Mouse (Mus musculus) layer of hippocampus, postnatal 25 days (tissue): ENCODE data around the gene 4931429L15Rik. TPM values are rescaled to one million over a fixed set of nuclear protein-coding genes. Genes with fewer than 3 reads are reported as not detected.
"Not testable (repeated sequence)": the region's sequence is repeated elsewhere in the genome, so short reads cannot be mapped to it uniquely, and the experiment has no call there.

Experiments
- DNase-seq, 2 experiments: peaks; one replicate each; pipeline ENCODE4 v3.0.0; 2022; ENCODE audit warnings: mixed read lengths in 2 of 2, low spot score in 1 of 2; ENCODE audit errors: extremely low spot score in 1 of 2
- total RNA-seq, 2 experiments: library from RNA; stranded (reverse); gene quantifications; 2 replicates each; pipeline ENCODE4 v1.2.3; 2021

Gene 4931429L15Rik
- not detected for total RNA-seq

- not testable (repeated sequence) for DNase-seq
These were observed at the start of gene 4931429L15Rik for GRCm38 (mm10) chr9:46319886-46320285. Gene 4931429L15Rik, minus strand, starts transcription at chr9:46319986.

- no peak for DNase-seq
These were observed 42.7 kb upstream of the 4931429L15Rik start for GRCm38 (mm10) chr9:46362459-46362858.

GRCm38 (mm10) chr9:46361461-46362111 lies 41.8 kb upstream of the 4931429L15Rik start:
- DNase-seq: no peak

GRCm38 (mm10) chr9:46353992-46354391 lies 34.2 kb upstream of the 4931429L15Rik start:
- peak; percentile 37 to 59 for DNase-seq

DNA sequence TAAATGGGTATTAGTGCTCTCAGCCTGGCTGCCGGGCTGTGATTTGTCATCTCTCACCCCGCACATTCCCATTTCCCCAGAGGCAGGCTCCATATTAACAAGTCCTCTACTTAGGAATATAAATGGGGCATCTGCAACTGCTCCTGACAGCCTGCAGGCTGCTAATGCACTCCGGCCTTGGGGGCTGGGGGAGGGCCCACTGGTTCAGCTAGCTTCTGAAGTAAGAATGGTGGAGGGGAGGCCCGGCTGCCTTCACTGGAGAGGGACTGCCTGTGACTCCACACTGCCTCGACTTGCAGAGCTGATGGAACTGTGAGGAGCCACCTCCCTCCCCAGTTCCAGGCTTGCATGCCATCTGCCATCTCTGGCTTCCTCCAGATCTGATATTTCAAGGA lies 33.5 kb upstream of the 4931429L15Rik start:
- no peak for DNase-seq

- DNase-seq: no peak
These were observed 33.0 kb upstream of the 4931429L15Rik start for GRCm38 (mm10) chr9:46352651-46353329.

DNA sequence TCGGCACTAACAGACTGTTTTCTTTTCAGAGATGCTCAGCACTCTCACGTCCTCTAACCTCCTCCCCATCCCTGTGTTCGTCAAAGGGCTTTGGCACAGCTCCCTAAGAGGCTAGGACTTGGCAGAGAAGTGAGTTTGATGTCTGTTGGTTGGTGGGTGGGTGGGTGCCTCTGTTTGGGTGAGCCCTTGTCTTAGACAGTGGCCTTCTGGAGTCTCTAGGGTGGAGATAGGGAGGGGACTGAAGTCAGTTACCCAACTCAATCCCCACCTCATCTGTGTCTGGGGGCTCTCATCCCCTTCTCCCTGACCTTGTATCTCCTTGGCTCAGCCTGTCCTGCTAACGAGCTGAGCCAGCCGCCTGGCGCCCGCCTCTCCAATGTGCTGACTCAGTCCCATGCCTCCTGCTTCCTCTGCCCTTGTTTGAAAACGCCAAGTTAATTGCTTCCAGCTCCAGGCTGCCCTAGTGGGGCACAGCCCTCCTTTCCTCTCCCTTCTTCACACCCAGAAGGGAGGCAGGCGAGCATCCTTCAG lies 30.7 kb upstream of the 4931429L15Rik start:
- DNase-seq: no peak

GRCm38 (mm10) chr9:46345887-46346665 lies 26.3 kb upstream of the 4931429L15Rik start:
- no peak for DNase-seq

GRCm38 (mm10) chr9:46339051-46339652 lies 19.4 kb upstream of the 4931429L15Rik start:
- DNase-seq: no peak

DNA sequence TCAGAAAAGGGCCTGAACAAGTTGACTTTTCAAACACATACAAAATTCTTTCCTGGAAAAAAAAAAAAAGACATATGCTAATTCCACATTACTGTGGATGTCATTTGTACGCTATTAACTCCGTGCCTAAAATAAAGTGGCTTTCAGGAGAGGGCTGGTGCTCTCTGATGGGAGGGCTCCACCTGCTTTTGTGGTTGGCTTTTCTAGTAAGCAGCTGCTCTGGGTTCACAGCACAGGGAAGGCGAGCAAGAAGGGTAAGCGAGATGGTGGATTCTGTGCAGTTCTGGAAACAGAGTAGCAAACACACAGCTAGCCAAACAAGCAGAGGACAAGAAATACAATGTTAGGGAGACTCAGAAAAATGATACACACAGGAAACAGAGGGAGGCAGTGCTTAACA lies 18.6 kb upstream of the 4931429L15Rik start:
- DNase-seq: no peak

GRCm38 (mm10) chr9:46337852-46338291 lies 18.1 kb upstream of the 4931429L15Rik start:
- no peak for DNase-seq

- no peak for DNase-seq
These were observed 17.5 kb upstream of the 4931429L15Rik start for GRCm38 (mm10) chr9:46337331-46337730.

DNA sequence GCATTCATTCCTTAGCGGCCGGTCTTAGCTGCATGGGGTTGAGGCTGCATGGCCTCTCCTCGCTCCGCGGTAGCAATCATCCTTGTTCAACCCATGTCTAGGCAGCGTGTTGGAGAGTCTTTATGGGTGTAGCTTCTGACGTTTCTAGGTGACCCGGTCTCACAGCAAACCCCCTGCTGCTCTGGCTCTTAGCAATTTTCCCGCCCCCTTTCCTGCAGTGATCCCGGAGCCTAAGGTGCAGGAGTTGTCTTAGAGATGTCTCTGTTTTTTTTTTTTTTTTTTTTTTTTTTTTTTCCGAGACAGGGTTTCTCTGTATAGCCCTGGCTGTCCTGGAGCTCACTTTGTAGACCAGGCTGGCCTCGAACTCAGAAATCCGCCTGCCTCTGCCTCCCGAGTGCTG lies 16.5 kb upstream of the 4931429L15Rik start:
- DNase-seq: not testable (repeated sequence)

- DNase-seq: no peak
These were observed 15.7 kb upstream of the 4931429L15Rik start for GRCm38 (mm10) chr9:46335461-46335995.

- no peak for DNase-seq
These were observed 14.8 kb upstream of the 4931429L15Rik start for GRCm38 (mm10) chr9:46334471-46335025.

GRCm38 (mm10) chr9:46331301-46331700 lies 11.5 kb upstream of the 4931429L15Rik start:
- no peak for DNase-seq

DNA sequence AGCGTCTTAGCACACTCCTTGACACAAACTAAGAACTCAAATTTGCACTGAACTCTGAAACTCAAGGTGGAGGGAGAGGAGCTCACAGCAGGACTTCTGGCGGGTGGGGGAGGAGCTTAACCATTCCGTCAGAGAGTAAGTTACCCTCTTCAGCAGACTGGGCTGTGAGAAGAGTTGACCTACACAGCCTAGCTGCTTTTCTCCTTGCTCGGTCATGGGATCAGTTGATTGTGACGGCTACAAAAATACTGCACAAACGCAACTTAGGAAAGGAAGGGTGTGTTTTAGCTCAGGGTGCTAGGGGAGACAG lies 10.8 kb upstream of the 4931429L15Rik start:
- DNase-seq: peak in 1 of 2 experiments; percentile 1

GRCm38 (mm10) chr9:46329801-46330585 lies 10.2 kb upstream of the 4931429L15Rik start:
- peak in 1 of 2 experiments; percentile 1 for DNase-seq

GRCm38 (mm10) chr9:46329250-46329648 lies 9.5 kb upstream of the 4931429L15Rik start:
- no peak for DNase-seq
